Mouse (Mus musculus) cerebellum, postnatal 4 days (tissue): ENCODE measurements around the gene 4930556J24Rik.
"Not testable (repeated sequence)": the region's sequence is repeated elsewhere in the genome, so short reads cannot be mapped to it uniquely, and the experiment has no call there.

ENCODE experiments used
- DNase-seq, 2 experiments: peaks; one replicate each; pipeline ENCODE4 v3.0.0; 2022; ENCODE audit warnings: low spot score in 2 of 2, mixed read lengths in 1 of 2

The 4930556J24Rik gene

DNA sequence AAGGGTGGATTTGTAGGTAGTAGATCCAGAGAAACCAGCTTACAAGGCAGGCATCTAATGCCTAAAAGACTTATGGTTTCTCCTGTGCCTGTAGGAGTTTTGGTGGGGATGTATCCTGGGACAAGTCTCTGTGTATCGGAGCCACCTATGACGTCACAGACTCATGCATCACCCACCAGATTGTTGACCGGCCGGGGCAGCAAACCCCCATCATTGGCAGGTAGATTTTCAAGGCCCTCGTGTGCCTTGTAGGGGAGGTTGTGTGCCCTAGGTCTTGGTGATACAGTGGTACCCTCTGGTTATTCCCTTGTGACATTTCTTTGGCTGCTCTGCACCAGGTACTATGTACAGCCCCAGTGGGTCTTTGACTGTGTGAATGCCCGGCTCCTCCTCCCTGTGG lies at the start of gene 4930556J24Rik:
TSS of gene 4930556J24Rik (minus strand) at position 101 of the 400 bp plus-strand sequence.
- no peak for DNase-seq

GRCm38 (mm10) chr11:4023321-4023720 lies 46.7 kb upstream of the 4930556J24Rik start:
- no peak for DNase-seq

DNA sequence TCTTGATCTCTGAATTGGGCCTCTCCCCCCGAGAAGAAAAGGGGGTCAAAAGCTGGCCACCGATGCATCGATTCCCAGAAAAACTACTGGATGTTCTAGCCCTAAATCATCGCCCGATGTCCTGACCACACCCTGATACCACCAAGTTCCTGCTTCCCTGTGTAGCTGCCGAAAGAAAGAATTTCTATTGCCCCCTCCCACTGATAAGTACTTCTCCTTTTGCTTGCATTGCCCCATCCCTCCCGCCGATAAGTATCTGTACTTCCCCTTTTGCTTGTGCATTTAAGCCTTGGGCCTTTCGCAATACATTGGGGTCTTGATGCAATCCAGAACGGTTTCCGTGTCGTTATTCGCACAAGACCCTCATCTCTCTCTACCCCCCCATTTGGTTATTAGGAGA lies 45.5 kb upstream of the 4930556J24Rik start:
- DNase-seq = not testable (repeated sequence)

- DNase-seq = not testable (repeated sequence)
Measured at GRCm38 (mm10) chr11:4015796-4016195, 39.2 kb upstream of the 4930556J24Rik start.

- no peak for DNase-seq
Measured at GRCm38 (mm10) chr11:4012616-4013015, 36.0 kb upstream of the 4930556J24Rik start.

DNA sequence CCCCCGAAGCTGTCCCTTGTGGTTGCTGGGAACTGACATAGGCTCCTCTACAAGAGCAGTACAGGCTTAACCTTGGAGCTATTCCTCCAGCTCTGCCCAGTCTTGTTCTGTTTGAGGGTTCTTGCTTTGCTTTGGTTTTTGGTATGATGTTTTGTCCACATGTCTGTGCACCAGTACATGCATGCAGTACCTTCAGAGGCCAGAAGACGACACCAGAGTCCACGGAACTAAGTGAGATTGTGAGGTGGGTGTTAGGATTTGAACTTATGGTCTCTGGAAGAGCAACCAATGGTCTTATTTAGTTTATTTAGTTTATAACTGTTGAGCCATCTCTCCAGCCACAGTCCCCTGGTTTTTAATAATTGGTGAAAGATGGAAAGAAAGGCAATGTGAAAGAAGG lies 29.9 kb upstream of the 4930556J24Rik start:
- DNase-seq = no peak

- no peak for DNase-seq
Measured at GRCm38 (mm10) chr11:4005220-4005805, 28.7 kb upstream of the 4930556J24Rik start.

DNA sequence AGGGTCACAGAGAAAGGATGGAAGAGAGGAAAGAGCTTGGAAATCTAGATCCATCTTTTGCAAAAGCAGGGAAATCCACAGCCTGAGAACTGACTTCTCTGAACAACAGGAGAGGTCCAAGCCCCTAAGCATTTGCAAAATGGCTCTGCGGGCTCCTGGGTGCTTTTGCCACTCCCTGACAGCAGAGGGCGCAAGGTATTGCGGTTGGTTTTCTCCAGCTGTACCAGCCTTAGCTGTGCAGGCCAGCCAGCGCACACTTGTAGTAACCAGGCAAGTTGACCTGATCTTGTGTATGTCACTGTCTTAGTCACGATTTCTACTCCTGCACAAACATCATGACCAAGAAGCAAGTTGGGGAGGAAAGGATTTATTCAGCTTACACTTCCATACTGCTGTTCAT lies 25.0 kb upstream of the 4930556J24Rik start:
- DNase-seq = peak; percentile 57 to 75

GRCm38 (mm10) chr11:3999547-3999946 lies 23.0 kb upstream of the 4930556J24Rik start:
- no peak for DNase-seq

- peak in 1 of 2 experiments; percentile 3 for DNase-seq
Measured at GRCm38 (mm10) chr11:3997978-3998720, 21.6 kb upstream of the 4930556J24Rik start.

- no peak for DNase-seq
Measured at GRCm38 (mm10) chr11:3996840-3997239, 20.3 kb upstream of the 4930556J24Rik start.

DNA sequence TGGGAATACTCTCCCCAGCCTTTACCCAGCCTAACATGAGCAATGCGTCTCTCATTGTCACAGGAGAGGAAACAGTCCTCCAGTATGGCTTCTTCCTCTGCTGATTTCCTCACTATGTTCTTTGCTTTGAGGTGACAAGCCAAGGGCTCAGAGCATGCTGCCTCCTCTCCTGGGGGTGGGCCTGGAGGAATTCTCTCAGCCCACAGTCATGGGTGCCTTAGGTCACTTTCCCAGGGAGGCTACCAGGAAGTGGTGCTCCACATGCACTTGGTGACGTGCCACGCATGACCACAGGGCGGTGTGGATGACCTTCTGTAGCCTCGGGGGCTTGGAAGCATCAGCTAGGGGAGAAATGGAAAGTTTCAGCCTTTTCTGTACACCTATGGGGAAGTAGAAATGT lies 18.9 kb upstream of the 4930556J24Rik start:
- no peak for DNase-seq

GRCm38 (mm10) chr11:3993914-3994313 lies 17.3 kb upstream of the 4930556J24Rik start:
- no peak for DNase-seq

- DNase-seq = no peak
Measured at GRCm38 (mm10) chr11:3993132-3993531, 16.6 kb upstream of the 4930556J24Rik start.

GRCm38 (mm10) chr11:3989748-3990147 lies 13.2 kb upstream of the 4930556J24Rik start:
- DNase-seq = no peak

DNA sequence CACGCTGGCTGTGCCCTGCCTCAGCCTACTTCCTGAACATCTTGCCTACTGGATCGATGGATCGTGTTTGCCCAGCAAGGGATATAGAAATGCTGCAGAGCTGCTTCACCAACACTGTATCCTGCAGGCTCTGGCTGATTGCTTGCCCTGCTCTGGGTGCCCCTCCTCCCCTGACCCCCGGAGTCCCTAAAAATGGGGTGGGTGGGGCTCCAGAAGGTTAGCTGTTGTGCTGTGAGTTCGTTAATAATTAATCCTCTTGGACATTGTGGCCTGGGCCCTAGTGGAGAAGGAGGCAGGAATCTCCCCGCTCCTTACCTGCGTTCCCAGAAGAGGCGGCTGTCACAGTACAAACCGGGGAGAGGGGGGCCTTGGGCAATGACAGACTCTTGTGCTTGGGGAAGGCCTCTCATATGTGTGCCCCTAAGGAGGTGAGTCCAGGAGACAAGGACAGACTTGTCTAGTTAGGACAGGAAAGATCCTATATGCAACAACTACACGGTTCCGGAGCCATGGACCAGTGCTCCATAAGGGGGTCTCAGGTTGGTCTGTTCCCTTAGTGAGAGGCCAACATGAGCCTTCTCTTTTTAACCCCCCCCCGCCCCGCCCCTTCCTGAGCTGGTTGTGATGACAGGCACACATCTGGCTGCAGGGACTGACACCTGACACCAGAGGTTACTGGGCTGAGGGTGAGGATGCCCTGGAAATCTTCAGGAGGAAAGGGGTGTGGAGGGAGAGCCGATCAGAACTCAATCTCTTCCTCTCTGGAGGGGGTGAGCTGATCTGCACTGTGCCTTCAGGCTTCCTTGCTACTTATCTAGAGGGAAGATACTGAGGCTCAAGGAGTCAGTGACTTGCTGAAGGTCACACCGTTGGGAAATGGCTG lies 7.5 kb upstream of the 4930556J24Rik start:
- no peak for DNase-seq

- no peak for DNase-seq
Measured at GRCm38 (mm10) chr11:3983291-3983862, 6.8 kb upstream of the 4930556J24Rik start, which contains the start of gene Gal3st1. Gene Gal3st1 (plus strand): TSS chr11:3983636.

DNA sequence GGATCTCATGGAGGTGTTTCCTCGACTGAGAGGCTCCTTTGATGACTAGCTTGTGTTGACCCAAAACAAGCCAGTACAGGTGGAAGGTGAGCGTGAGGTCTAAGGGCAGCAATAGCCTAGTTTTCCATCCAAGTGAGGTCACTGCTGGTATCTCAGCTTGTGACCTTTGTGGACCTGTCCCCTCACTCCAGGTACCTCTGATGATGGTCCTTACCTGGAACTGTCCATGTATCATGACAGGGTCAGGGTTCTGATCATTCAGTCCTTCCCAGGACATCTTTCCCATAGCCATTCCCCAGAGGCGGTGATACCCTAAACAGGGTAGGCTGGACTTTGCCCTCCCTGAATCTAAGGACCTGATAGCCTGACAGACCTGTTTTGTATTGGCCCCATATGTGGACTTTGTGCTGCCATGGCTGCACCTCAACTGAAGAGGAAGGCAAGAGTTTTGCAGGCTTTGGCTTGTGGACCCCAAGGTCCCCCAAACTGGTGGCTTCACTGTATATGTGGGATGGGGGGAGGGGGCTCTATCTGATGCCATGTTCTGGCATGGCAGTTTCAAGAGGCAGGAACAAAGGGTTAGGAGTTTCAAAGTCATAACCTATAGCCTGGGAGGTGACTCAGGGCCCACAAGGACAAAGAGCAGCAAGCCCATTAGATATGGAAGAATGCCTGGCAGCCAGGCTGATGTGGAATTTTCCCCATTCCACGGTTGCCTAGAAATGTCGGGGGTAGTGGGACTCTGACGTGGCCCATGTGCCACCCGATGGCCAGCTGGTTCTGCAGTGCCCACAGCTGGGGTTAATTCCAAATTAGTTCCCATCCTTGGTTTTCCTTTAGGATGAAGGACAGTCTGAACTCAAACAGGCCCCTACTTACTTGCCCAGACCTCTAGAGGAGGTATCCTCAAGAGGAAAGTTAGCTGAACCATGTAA lies 6.0 kb upstream of the 4930556J24Rik start:
- DNase-seq = no peak

DNA sequence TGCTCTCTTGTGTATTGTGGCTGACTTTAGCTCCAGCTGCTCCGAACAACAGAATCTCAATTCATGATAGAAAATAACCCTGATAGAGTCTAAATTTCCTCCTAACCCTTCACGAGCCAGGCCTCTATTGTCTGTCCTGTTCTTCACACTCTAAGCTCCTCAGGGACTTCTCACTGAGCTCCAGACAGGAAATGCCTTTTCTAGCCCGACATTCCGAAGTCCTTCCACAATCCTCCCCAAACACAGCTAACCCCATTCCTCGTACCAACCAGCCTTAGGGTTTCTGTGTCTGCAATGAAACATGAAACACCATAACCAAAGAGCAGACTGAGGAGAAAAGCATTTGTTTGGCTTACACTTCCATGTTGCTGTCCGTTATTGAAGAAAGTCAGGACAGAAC lies 5.0 kb upstream of the 4930556J24Rik start:
- no peak for DNase-seq

DNA sequence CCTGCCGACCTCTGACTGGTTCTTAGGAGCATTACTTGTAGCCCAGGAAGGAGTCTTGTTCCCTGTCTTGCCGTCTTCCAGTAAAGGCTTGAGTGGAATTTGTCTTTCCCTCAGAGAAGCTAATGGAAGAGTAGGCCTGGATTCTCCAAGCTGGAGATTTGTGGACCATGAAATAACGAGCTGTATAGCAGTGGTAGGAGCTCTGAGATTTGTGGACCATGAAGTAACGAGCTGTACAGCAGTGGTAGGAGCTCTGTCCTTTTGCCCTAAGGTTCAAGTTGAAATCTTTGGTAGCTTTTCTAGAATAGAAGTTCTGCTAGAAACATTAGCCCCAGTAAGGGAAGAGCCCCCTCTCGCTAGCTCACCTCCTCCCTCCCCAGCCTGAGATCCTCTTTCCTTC lies 1.8 kb upstream of the 4930556J24Rik start:
- DNase-seq = no peak

DNA sequence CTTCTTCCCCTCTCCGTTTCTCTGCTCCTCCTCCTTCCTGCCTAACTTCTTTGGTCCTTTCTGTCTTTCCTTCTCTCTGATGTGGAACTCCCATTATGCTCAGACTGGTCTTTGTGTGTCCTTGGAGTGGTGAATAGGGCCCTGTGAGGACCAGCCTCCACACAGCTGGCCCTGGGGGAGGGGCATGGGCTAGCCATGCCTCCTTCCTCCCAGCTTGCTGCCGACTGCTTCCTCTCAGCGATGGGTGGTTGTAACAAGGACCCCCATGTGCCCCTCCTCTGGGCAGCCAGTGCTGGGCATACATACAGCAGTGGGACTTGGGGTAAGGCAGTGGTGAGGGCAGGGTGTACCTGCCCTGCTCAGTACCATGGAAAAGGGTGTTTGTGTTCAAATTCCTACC lies 2.3 kb downstream of the 4930556J24Rik start:
- DNase-seq = no peak
